Mouse (Mus musculus) brain, embryonic 14.5 days (tissue): ENCODE data around the gene Cd79b. TPM values are rescaled to one million over a fixed set of nuclear protein-coding genes. Genes with fewer than 3 reads are reported as not detected.

ENCODE experiments used
- DNase-seq: peaks from one replicate; pipeline ENCODE4 v3.0.0-alpha.2; 2011; ENCODE audit warnings: low read depth
- CTCF ChIP-seq: fragments of 200-500 bp; IDR thresholded peaks from 2 replicates; pipeline ENCODE4 v1.5.1; 2012; ENCODE audit warnings: inconsistent platforms, mild to moderate bottlenecking, moderate library complexity, borderline replicate concordance; ENCODE audit not compliant: insufficient read depth, insufficient read length; ENCODE audit errors: extremely low read depth
- POLR2A ChIP-seq: fragments of 200-500 bp; IDR thresholded peaks from 2 replicates; pipeline ENCODE4 v1.6.1; 2012; ENCODE audit warnings: mild to moderate bottlenecking, inconsistent platforms, borderline replicate concordance; ENCODE audit not compliant: poor library complexity, insufficient read depth, insufficient read length, severe bottlenecking; ENCODE audit errors: extremely low read depth
- polyA plus RNA-seq: library from polyadenylated mRNA; depleted of rRNA; stranded (reverse); fragments of >200 nt; gene quantifications from 2 replicates; pipeline ENCODE4 v1.2.3, GENCODE M21; 2012; rRNA removed

The Cd79b gene
- polyA plus RNA-seq, 1 experiment: 0.62 TPM

GRCm38 (mm10) chr11:106264988-106265387 lies 49.6 kb downstream of the Cd79b start:
- DNase-seq: no peak
- TF ChIP-seq CTCF (no peak), POLR2A (no peak)

GRCm38 (mm10) chr11:106263963-106264362 lies 50.6 kb downstream of the Cd79b start:
- no peak for TF ChIP-seq POLR2A
- no peak for TF ChIP-seq CTCF

More at GRCm38 (mm10) chr11:106263963-106264362, 50.6 kb downstream of the Cd79b start:
- no peak for DNase-seq

Other genes with a start within 250 kb of the Cd79b start
- gene Taco1, start 248.7 kb downstream of the Cd79b start, polyA plus RNA-seq: 12.6 and 13.4 TPM in 2 replicates
- 33.1 and 33.5 TPM in 2 replicates for gene Map3k3, start 230.1 kb downstream of the Cd79b start, polyA plus RNA-seq
- gene Gm10840, start 153.9 kb downstream of the Cd79b start, polyA plus RNA-seq: 0.77 TPM in 1 of 2 replicates, not detected in the other
- gene Limd2, start 153.9 kb downstream of the Cd79b start, polyA plus RNA-seq: 128 and 134 TPM in 2 replicates
- gene Strada, start 112.6 kb downstream of the Cd79b start, polyA plus RNA-seq: 54.3 and 68.3 TPM in 2 replicates
- 44.1 and 54.9 TPM in 2 replicates for gene Ccdc47, start 98.4 kb downstream of the Cd79b start, polyA plus RNA-seq
- gene Ddx42, start 97.8 kb downstream of the Cd79b start, polyA plus RNA-seq: 41.1 and 56.8 TPM in 2 replicates
- gene Ftsj3, start 58.7 kb downstream of the Cd79b start, polyA plus RNA-seq: 30.1 and 31.5 TPM in 2 replicates
- 162 and 165 TPM in 2 replicates for gene Psmc5, start 58.6 kb downstream of the Cd79b start, polyA plus RNA-seq
- gene Smarcd2, start 41.8 kb downstream of the Cd79b start, polyA plus RNA-seq: 37.3 and 51.0 TPM in 2 replicates
- 0.15 and 0.23 TPM in 2 replicates for gene Tcam1, start 38.1 kb downstream of the Cd79b start, polyA plus RNA-seq
- not detected in 2 replicates for gene Gh, start 12.9 kb downstream of the Cd79b start, polyA plus RNA-seq
- gene Scn4a, start 38.5 kb upstream of the Cd79b start, polyA plus RNA-seq: 0.01 and 0.07 TPM in 2 replicates
- gene Prr29, start 50.7 kb upstream of the Cd79b start, polyA plus RNA-seq: not detected in 2 replicates
- gene Icam2, start 73.3 kb upstream of the Cd79b start, polyA plus RNA-seq: 11.5 and 11.9 TPM in 2 replicates
- 11.3 and 11.9 TPM in 2 replicates for gene Ern1, start 173.1 kb upstream of the Cd79b start, polyA plus RNA-seq